Comparison of ENCODE assay signal across 22 mouse cellular contexts in the genomic region with DNA sequence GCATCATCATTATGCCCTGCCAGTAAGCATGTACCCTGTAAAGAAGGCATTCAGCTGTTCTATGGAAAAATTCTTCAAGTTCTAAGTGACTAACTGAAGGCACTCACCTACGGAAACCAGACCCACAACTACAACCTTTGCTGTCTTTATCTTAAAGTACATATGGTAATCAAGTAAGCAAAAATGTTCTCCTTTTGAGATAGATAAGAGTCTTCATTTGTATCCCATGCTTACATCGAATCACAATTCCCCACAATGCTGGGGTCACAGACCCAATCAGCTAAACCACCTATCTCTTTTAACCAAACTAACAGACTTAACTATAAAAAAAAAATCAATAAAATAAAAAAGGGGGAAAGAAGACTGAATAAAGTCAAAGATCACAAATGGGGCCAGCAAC.
"Had no signal": no experiment of that assay in that cellular context is flagged by ENCODE, and none has a peak within 500 bp of the region (broad histone marks: within the 10 kb centered on the region; RNA-seq: fewer than 3 reads in every experiment).

No protein-coding gene starts in this region.

- H3K9me3 ChIP-seq: limb, embryonic 12.5 days; limb, embryonic 15.5 days; lung, embryonic 15.5 days; midbrain, embryonic 12.5 days; midbrain, embryonic 15.5 days; neural tube, embryonic 12.5 days; neural tube, embryonic 15.5 days; stomach, embryonic 15.5 days had no signal

- H3K27me3 ChIP-seq: limb, embryonic 12.5 days; limb, embryonic 15.5 days; lung, embryonic 15.5 days; midbrain, embryonic 12.5 days; midbrain, embryonic 15.5 days; neural tube, embryonic 12.5 days; neural tube, embryonic 15.5 days; stomach, embryonic 15.5 days had no signal

- DNase-seq: kidney, adult 2 months; kidney, postnatal 10 days; kidney, postnatal 36 days; layer of hippocampus, postnatal 36 days; left cerebral cortex, postnatal 4 days; lung, adult 18-20 months; lung, postnatal 10 days; lung, postnatal 36 days; right cerebral cortex, adult 18-20 months; right cerebral cortex, postnatal 14 days; right cerebral cortex, postnatal 4 days; thymus, postnatal 25 days had no signal

- H3K9ac ChIP-seq: limb, embryonic 12.5 days; limb, embryonic 15.5 days; lung, embryonic 15.5 days; midbrain, embryonic 12.5 days; midbrain, embryonic 15.5 days; neural tube, embryonic 12.5 days; neural tube, embryonic 15.5 days; stomach, embryonic 15.5 days had no signal

- ATAC-seq: intestine, postnatal 0 days; midbrain, embryonic 15.5 days had no signal

- H3K4me3 ChIP-seq: left cerebral cortex, adult 2 months; limb, embryonic 12.5 days; limb, embryonic 15.5 days; lung, embryonic 15.5 days; midbrain, embryonic 12.5 days; midbrain, embryonic 15.5 days; neural tube, embryonic 12.5 days; neural tube, embryonic 15.5 days; stomach, embryonic 15.5 days had no signal

- H3K27ac ChIP-seq: left cerebral cortex, adult 2 months; limb, embryonic 12.5 days; limb, embryonic 15.5 days; lung, embryonic 15.5 days; midbrain, embryonic 12.5 days; midbrain, embryonic 15.5 days; neural tube, embryonic 12.5 days; neural tube, embryonic 15.5 days; stomach, embryonic 15.5 days had no signal

- H3K4me2 ChIP-seq: limb, embryonic 12.5 days; limb, embryonic 15.5 days; lung, embryonic 15.5 days; midbrain, embryonic 12.5 days; midbrain, embryonic 15.5 days; neural tube, embryonic 12.5 days; neural tube, embryonic 15.5 days; stomach, embryonic 15.5 days had no signal

- H3K4me1 ChIP-seq: limb, embryonic 12.5 days; limb, embryonic 15.5 days; lung, embryonic 15.5 days; midbrain, embryonic 12.5 days; midbrain, embryonic 15.5 days; neural tube, embryonic 12.5 days; neural tube, embryonic 15.5 days; stomach, embryonic 15.5 days had no signal
